Mouse (Mus musculus) forebrain, embryonic 13.5 days (tissue): Measurements from ENCODE around the gene Pi16. TPM values are rescaled to one million over a fixed set of nuclear protein-coding genes. Genes with fewer than 3 reads are reported as not detected.

Experiments
- ATAC-seq: fragments of 200-750 bp; cut with Nextera tagmentation; 2 replicates; pipeline ENCODE4 v1.8.0; 2017
- H3K27ac ChIP-seq: fragments of 300-500 bp; sonication (generic); 2 replicates; pipeline ENCODE4 v1.5.1; 2015; ENCODE audit warnings: inconsistent platforms, mild to moderate bottlenecking, moderate library complexity
- H3K27me3 ChIP-seq: fragments of 300-500 bp; sonication (generic); 2 replicates; pipeline ENCODE4 v1.6.1; 2015; ENCODE audit warnings: mild to moderate bottlenecking, inconsistent platforms
- H3K36me3 ChIP-seq: fragments of 300-500 bp; sonication (generic); 2 replicates; pipeline ENCODE4 v1.6.1; 2015; ENCODE audit warnings: mild to moderate bottlenecking, inconsistent platforms; ENCODE audit not compliant: poor library complexity, severe bottlenecking
- H3K4me1 ChIP-seq: fragments of 300-500 bp; sonication (generic); 2 replicates; pipeline ENCODE4 v1.6.1; 2015; ENCODE audit warnings: inconsistent platforms
- H3K4me2 ChIP-seq: fragments of 300-500 bp; sonication (generic); 2 replicates; pipeline ENCODE4 v1.6.1; 2015; ENCODE audit warnings: inconsistent platforms, mild to moderate bottlenecking, moderate library complexity
- H3K4me3 ChIP-seq: fragments of 300-500 bp; sonication (generic); 2 replicates; pipeline ENCODE4 v1.5.1; 2015; ENCODE audit warnings: mild to moderate bottlenecking, inconsistent platforms
- H3K9ac ChIP-seq: fragments of 300-500 bp; sonication (generic); 2 replicates; pipeline ENCODE4 v1.6.1; 2015; ENCODE audit warnings: mild to moderate bottlenecking, inconsistent platforms
- H3K9me3 ChIP-seq: fragments of 300-500 bp; sonication (generic); replicated peaks from 2 replicates; pipeline ENCODE4 v1.6.1; 2016; ENCODE audit warnings: inconsistent platforms
- WGBS: fragments of 180-500 bp; shearing (Covaris S2); methylation state at CpG from one replicate; pipeline ENCODE4 v1.1.7; 2015; 5-methylcytosine and 5-hydroxymethylcytosine counted together
- polyA plus RNA-seq: library from polyadenylated mRNA; unstranded; fragments of >200 nt; fragmentation: Nextera tagmentation; extraction: Ambion mirVana; gene quantifications from 2 replicates; pipeline ENCODE4 v1.2.1, GENCODE M21; 2015

Gene Pi16
- polyA plus RNA-seq, 1 experiment from 2014 or later = 1.5 TPM

DNA sequence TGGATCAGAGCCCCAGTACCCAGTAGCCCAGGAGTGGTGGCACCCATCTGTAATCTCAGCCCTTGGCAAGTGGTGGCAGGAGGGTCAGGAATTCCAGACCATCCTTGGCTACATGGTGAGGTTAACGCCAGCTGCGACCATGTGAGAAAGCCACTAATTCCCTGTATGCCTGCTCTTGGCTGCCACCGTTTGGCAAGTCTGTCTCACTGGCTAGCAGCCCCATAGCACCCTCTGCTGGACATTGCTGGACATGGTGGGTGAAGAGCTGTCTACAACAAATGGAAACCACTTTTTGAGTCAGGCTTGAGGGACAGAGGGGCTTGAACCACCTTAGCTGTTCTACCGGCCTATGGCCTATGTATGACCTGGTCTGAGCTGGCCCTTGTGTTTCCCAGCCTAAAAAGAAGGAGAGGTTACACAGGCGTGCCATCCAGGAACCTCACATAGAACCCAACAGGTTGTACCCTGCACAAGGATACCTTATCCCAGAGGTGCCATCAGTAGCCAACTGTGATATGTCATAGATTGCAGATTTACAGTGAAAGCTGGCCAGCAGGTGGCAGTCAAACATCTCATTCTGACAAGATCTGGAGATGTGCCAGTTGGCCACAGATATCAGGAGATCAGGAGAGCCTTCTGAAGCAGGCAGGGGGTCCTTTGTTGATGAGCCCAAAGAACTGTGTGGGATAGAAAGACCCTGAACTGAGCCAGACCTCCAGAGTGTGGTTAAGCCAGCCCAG, 53.7 kb downstream of the Pi16 start:
- Histone ChIP-seq H3K4me1 (peaks cover 4% of the 10 kb centered on the region; the same call in 1 of the 2 replicates), H3K27me3 (no peaks in the 10 kb centered on the region), H3K4me3 (no peak overlapping the region), H3K4me2 (no peak overlapping the region), H3K27ac (no peak overlapping the region), H3K36me3 (no peaks in the 10 kb centered on the region), H3K9ac (0 out of 2 replicates have a peak overlapping the region, but pooled peaks have one; percentile 26), H3K9me3 (no peaks in the 10 kb centered on the region)
- ATAC-seq = peak; percentile 77
- 6% methylated on average over 5 of the region's 5 CpGs for WGBS

DNA sequence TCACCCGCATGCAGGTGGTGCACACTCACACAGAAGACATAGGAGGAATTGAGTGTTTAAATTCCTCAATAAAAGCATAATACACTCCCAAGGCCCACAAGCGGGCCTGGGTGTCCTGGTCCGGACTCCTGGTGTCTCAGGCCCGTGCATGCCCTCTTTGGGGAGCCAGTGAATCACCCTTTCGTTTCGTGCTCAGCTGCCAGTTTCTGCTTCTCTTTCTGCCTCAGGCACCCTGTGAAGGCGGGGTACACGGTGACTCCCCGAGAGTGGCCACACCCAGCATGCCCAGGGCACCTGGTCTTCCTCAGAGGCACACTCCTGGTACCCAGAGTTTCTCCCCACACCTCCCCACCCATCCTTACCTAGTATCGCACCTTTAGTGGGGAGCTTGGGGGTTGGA, 58.4 kb downstream of the Pi16 start:
- H3K36me3 ChIP-seq = no peaks in the 10 kb centered on the region
- no peak overlapping the region for H3K4me3 ChIP-seq

DNA sequence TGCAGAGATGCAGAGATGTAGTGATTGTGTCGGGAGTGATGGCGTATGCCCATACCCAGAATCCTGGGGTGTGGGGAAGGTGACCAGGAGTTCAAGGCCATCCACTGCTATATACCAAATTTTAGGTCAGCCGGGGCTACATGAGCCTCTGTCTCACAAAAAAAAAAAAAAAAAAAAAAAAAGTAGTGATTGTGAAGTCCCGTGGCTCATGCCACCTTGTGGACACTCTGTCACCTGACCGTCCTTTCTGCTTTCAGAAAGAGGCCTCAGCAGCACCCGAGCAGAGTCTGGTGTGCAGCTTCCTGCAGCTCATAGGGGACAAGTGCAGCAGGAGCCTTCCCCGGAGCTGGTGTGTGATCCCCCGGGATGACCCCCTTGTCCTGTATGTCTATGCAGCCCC, 60.6 kb downstream of the Pi16 start:
- H3K9me3 ChIP-seq = no peaks in the 10 kb centered on the region
- no peaks in the 10 kb centered on the region for H3K27me3 ChIP-seq
- H3K9ac ChIP-seq = no peak overlapping the region
- WGBS = 67% methylated on average over 8 of the region's 8 CpGs
- H3K4me1 ChIP-seq = peaks cover 5% of the 10 kb centered on the region; the same call in 1 of the 2 replicates
- ATAC-seq = no peak
- H3K27ac ChIP-seq = no peak overlapping the region
- no peak overlapping the region for H3K4me2 ChIP-seq
- no peaks in the 10 kb centered on the region for H3K36me3 ChIP-seq
- H3K4me3 ChIP-seq = no peak overlapping the region

More for the DNA sequence above, 58.4 kb downstream of the Pi16 start:
- H3K9ac ChIP-seq = no peak overlapping the region
- no peaks in the 10 kb centered on the region for H3K9me3 ChIP-seq
- H3K27me3 ChIP-seq = no peaks in the 10 kb centered on the region
- H3K4me2 ChIP-seq = no peak overlapping the region
- no peak for ATAC-seq
- H3K27ac ChIP-seq = no peak overlapping the region
- H3K4me1 ChIP-seq = no peaks in the 10 kb centered on the region
- 87% methylated on average over 10 of the region's 10 CpGs for WGBS

Other genes with a start within 250 kb of the Pi16 start
- 29.3 and 38.6 TPM in 2 replicates for gene Cdkn1a, start 226.7 kb upstream of the Pi16 start, polyA plus RNA-seq
- 0.18 TPM in 1 of 2 replicates, not detected in the other for gene Rab44, start 203.5 kb upstream of the Pi16 start, polyA plus RNA-seq
- 13.0 and 18.3 TPM in 2 replicates for gene Cpne5, start 79.5 kb upstream of the Pi16 start, polyA plus RNA-seq
- 151 and 157 TPM in 2 replicates for gene Ppil1, start 53.5 kb upstream of the Pi16 start, polyA plus RNA-seq
- gene BC004004, start 48.9 kb upstream of the Pi16 start, polyA plus RNA-seq = 78.7 and 83.5 TPM in 2 replicates
- gene Mtch1, start 30.3 kb downstream of the Pi16 start, polyA plus RNA-seq = 378 and 381 TPM in 2 replicates
- 2.6 and 3.0 TPM in 2 replicates for gene Fgd2, start 43.2 kb downstream of the Pi16 start, polyA plus RNA-seq
- gene Pim1, start 173.1 kb downstream of the Pi16 start, polyA plus RNA-seq = 21.0 and 22.0 TPM in 2 replicates
- not detected in 2 replicates for gene Gm17657, start 232.0 kb downstream of the Pi16 start, polyA plus RNA-seq
- gene Tbc1d22b, start 232.1 kb downstream of the Pi16 start, polyA plus RNA-seq = 17.7 and 20.1 TPM in 2 replicates
- 1.2 and 1.3 TPM in 2 replicates for gene Tmem217, start 234.7 kb downstream of the Pi16 start, polyA plus RNA-seq